Mouse (Mus musculus): ENCODE data around the gene Pcbp4. TPM values are rescaled to one million over a fixed set of nuclear protein-coding genes. Genes with fewer than 3 reads are reported as not detected.

The Pcbp4 gene
- polyA plus RNA-seq, 1 experiment, result 90.3 TPM

- no peak within 1 kb of the TSS for H3K4me3 ChIP-seq (ENCODE audit: insufficient read depth, low read depth, low read length)
- no peak within 1 kb of the TSS for H3K27ac ChIP-seq (ENCODE audit: insufficient read depth, low read depth, low read length)
- H3K4me1 ChIP-seq (ENCODE audit: control insufficient read depth, insufficient read depth, low read length), result no peaks in the 10 kb centered on the region
- WGBS, result 93% methylated on average over 6 of the region's 6 CpGs
- H3K27me3 ChIP-seq (replicated peaks; ENCODE audit: control insufficient read depth, insufficient read depth, low read length), result no peaks in the 10 kb centered on the region
- TF ChIP-seq CTCF (conservative IDR thresholded peaks at IDR 0.05; ENCODE audit: insufficient read depth, insufficient read length, low read depth, low read length) (no peak), POLR2A (IDR thresholded peaks at IDR 0.05; ENCODE audit: low read depth, low read length) (no peak)
- H3K36me3 ChIP-seq (ENCODE audit: control insufficient read depth, insufficient read depth, low read length), result no peaks in the 10 kb centered on the region
- no peak for DNase-seq
Observed at GRCm38 (mm10) chr9:106499667-106500066, 46.6 kb downstream of the Pcbp4 start, which contains the start of gene Iqcf1. Gene Iqcf1 (plus strand): TSS chr9:106499967.

GRCm38 (mm10) chr9:106501846-106502245, 48.8 kb downstream of the Pcbp4 start:
- H3K36me3 ChIP-seq (ENCODE audit: control insufficient read depth, insufficient read depth, low read length), result no peaks in the 10 kb centered on the region
- no peaks in the 10 kb centered on the region for H3K27me3 ChIP-seq (replicated peaks; ENCODE audit: control insufficient read depth, insufficient read depth, low read length)
- TF ChIP-seq POLR2A (IDR thresholded peaks at IDR 0.05; ENCODE audit: low read depth, low read length) (no peak), CTCF (conservative IDR thresholded peaks at IDR 0.05; ENCODE audit: insufficient read depth, insufficient read length, low read depth, low read length) (no peak)
- no peaks in the 10 kb centered on the region for H3K4me1 ChIP-seq (ENCODE audit: control insufficient read depth, insufficient read depth, low read length)
- H3K4me3 ChIP-seq (ENCODE audit: insufficient read depth, low read depth, low read length), result no peak overlapping the region
- WGBS, result 90% methylated on average over 22 of the region's 22 CpGs
- no peak overlapping the region for H3K27ac ChIP-seq (ENCODE audit: insufficient read depth, low read depth, low read length)
- no peak for DNase-seq

GRCm38 (mm10) chr9:106504246-106504645, 51.2 kb downstream of the Pcbp4 start:
- Histone ChIP-seq H3K36me3 (ENCODE audit: control insufficient read depth, insufficient read depth, low read length) (no peaks in the 10 kb centered on the region), H3K27ac (ENCODE audit: insufficient read depth, low read depth, low read length) (no peak overlapping the region), H3K4me1 (ENCODE audit: control insufficient read depth, insufficient read depth, low read length) (no peaks in the 10 kb centered on the region), H3K4me3 (ENCODE audit: insufficient read depth, low read depth, low read length) (no peak overlapping the region), H3K27me3 (replicated peaks; ENCODE audit: control insufficient read depth, insufficient read depth, low read length) (no peaks in the 10 kb centered on the region)
- DNase-seq, result no peak
- WGBS, result 72% methylated on average over 6 of the region's 6 CpGs
- TF ChIP-seq POLR2A (IDR thresholded peaks at IDR 0.05; ENCODE audit: low read depth, low read length) (no peak), CTCF (conservative IDR thresholded peaks at IDR 0.05; ENCODE audit: insufficient read depth, insufficient read length, low read depth, low read length) (no peak)

GRCm38 (mm10) chr9:106509356-106509755, 56.3 kb downstream of the Pcbp4 start:
- Histone ChIP-seq H3K4me3 (ENCODE audit: insufficient read depth, low read depth, low read length) (no peak overlapping the region), H3K27me3 (replicated peaks; ENCODE audit: control insufficient read depth, insufficient read depth, low read length) (no peaks in the 10 kb centered on the region), H3K27ac (ENCODE audit: insufficient read depth, low read depth, low read length) (no peak overlapping the region), H3K4me1 (ENCODE audit: control insufficient read depth, insufficient read depth, low read length) (no peaks in the 10 kb centered on the region), H3K36me3 (ENCODE audit: control insufficient read depth, insufficient read depth, low read length) (no peaks in the 10 kb centered on the region)
- WGBS, result 90% methylated on average over 10 of the region's 10 CpGs
- no peak for TF ChIP-seq POLR2A (IDR thresholded peaks at IDR 0.05; ENCODE audit: low read depth, low read length)
- DNase-seq, result no peak

- TF ChIP-seq CTCF (conservative IDR thresholded peaks at IDR 0.05; ENCODE audit: insufficient read depth, insufficient read length, low read depth, low read length), result no peak
- no peak for TF ChIP-seq POLR2A (IDR thresholded peaks at IDR 0.05; ENCODE audit: low read depth, low read length)
- WGBS, result 49% methylated on average over 13 of the region's 13 CpGs
- Histone ChIP-seq H3K4me1 (ENCODE audit: control insufficient read depth, insufficient read depth, low read length) (no peaks in the 10 kb centered on the region), H3K36me3 (ENCODE audit: control insufficient read depth, insufficient read depth, low read length) (no peaks in the 10 kb centered on the region), H3K4me3 (ENCODE audit: insufficient read depth, low read depth, low read length) (no peak overlapping the region), H3K27ac (ENCODE audit: insufficient read depth, low read depth, low read length) (no peak overlapping the region), H3K27me3 (replicated peaks; ENCODE audit: control insufficient read depth, insufficient read depth, low read length) (no peaks in the 10 kb centered on the region)
- no peak for DNase-seq
Observed at GRCm38 (mm10) chr9:106512729-106513450, 59.8 kb downstream of the Pcbp4 start.

- H3K27ac ChIP-seq (ENCODE audit: insufficient read depth, low read depth, low read length), result no peak overlapping the region
- no peaks in the 10 kb centered on the region for H3K36me3 ChIP-seq (ENCODE audit: control insufficient read depth, insufficient read depth, low read length)
- no peaks in the 10 kb centered on the region for H3K4me1 ChIP-seq (ENCODE audit: control insufficient read depth, insufficient read depth, low read length)
- no peak overlapping the region for H3K4me3 ChIP-seq (ENCODE audit: insufficient read depth, low read depth, low read length)
- H3K27me3 ChIP-seq (replicated peaks; ENCODE audit: control insufficient read depth, insufficient read depth, low read length), result no peaks in the 10 kb centered on the region
- no peak for DNase-seq
- TF ChIP-seq POLR2A (IDR thresholded peaks at IDR 0.05; ENCODE audit: low read depth, low read length) (no peak), CTCF (conservative IDR thresholded peaks at IDR 0.05; ENCODE audit: insufficient read depth, insufficient read length, low read depth, low read length) (no peak)
- 77% methylated on average over 6 of the region's 6 CpGs for WGBS
Observed at GRCm38 (mm10) chr9:106513566-106513965, 60.5 kb downstream of the Pcbp4 start.

Other genes starting within 250 kb of the Pcbp4 start
- 2.0 and 4.2 TPM in 2 replicates for gene Tlr9, start 230.7 kb upstream of the Pcbp4 start, polyA plus RNA-seq (2012; rRNA removed)
- gene Alas1, start 204.6 kb upstream of the Pcbp4 start, polyA plus RNA-seq (2012; rRNA removed), result 315 and 343 TPM in 2 replicates
- gene Poc1a, start 172.2 kb upstream of the Pcbp4 start, polyA plus RNA-seq (2012; rRNA removed), result 5.8 and 6.1 TPM in 2 replicates
- 38.8 and 44.1 TPM in 2 replicates for gene Dusp7, start 84.7 kb upstream of the Pcbp4 start, polyA plus RNA-seq (2012; rRNA removed)
- gene Rpl29, start 23.8 kb upstream of the Pcbp4 start, polyA plus RNA-seq (2012; rRNA removed), result 452 and 521 TPM in 2 replicates
- gene Acy1, start 15.0 kb upstream of the Pcbp4 start, polyA plus RNA-seq (2012; rRNA removed), result 141 and 154 TPM in 2 replicates
- gene Abhd14b, start 5.8 kb upstream of the Pcbp4 start, polyA plus RNA-seq (2012; rRNA removed), result 470 and 526 TPM in 2 replicates
- 137 and 146 TPM in 2 replicates for gene Abhd14a, start 5.6 kb upstream of the Pcbp4 start, polyA plus RNA-seq (2012; rRNA removed)
- gene Gpr62, start 12.6 kb downstream of the Pcbp4 start, polyA plus RNA-seq (2012; rRNA removed), result 0.07 TPM in 1 of 2 replicates, not detected in the other
- 17.5 and 20.7 TPM in 2 replicates for gene Rrp9, start 22.7 kb downstream of the Pcbp4 start, polyA plus RNA-seq (2012; rRNA removed)
- gene Parp3, start 23.7 kb downstream of the Pcbp4 start, polyA plus RNA-seq (2012; rRNA removed), result 25.8 and 31.9 TPM in 2 replicates
- not detected in 2 replicates for gene Iqcf1, start 46.7 kb downstream of the Pcbp4 start, polyA plus RNA-seq (2012; rRNA removed)
- 0.39 TPM in 1 of 2 replicates, not detected in the other for gene Iqcf5, start 61.3 kb downstream of the Pcbp4 start, polyA plus RNA-seq (2012; rRNA removed)
- gene Iqcf3, start 108.3 kb downstream of the Pcbp4 start, polyA plus RNA-seq (2012; rRNA removed), result 0.06 and 0.11 TPM in 2 replicates
- gene Iqcf4, start 117.7 kb downstream of the Pcbp4 start, polyA plus RNA-seq (2012; rRNA removed), result 0.22 TPM in 1 of 2 replicates, not detected in the other
- gene Iqcf6, start 173.3 kb downstream of the Pcbp4 start, polyA plus RNA-seq (2012; rRNA removed), result not detected in 2 replicates
- gene Grm2, start 202.8 kb downstream of the Pcbp4 start, polyA plus RNA-seq (2012; rRNA removed), result not detected in 2 replicates
- 219 and 248 TPM in 2 replicates for gene Tex264, start 232.6 kb downstream of the Pcbp4 start, polyA plus RNA-seq (2012; rRNA removed)